ENCODE assay signal across 8 mouse cellular contexts in genomic region chr11:19979338-19979737, GRCm38 (mm10). TPM values are rescaled to one million over a fixed set of nuclear protein-coding genes. Genes with fewer than 3 reads are reported as not detected.
DNase-seq lines count a peak whose midpoint lies in the region; ATAC-seq and TF ChIP-seq lines count a peak whose summit lies in the region.

No protein-coding gene starts in this region.

- H3K27me3 ChIP-seq in liver, embryonic 12.5 days (replicated peaks) = no peaks in the 10 kb centered on the region
- H3K27me3 ChIP-seq in splenic B cell, adult 2 months (ENCODE audit: control insufficient read depth, insufficient read depth, low read length, poor library complexity, severe bottlenecking) = no peaks in the 10 kb centered on the region
- no peaks in the 10 kb centered on the region for H3K27me3 ChIP-seq in midbrain, postnatal 0 days (ENCODE audit: insufficient read depth, low read length)

- no peak for TF ChIP-seq CTCF in midbrain, postnatal 0 days (IDR thresholded peaks at IDR 0.05)

- WGBS in liver, embryonic 12.5 days (ENCODE audit: insufficient replicate concordance) = 39% methylated on average over 14 of the region's 14 CpGs
- WGBS in midbrain, postnatal 0 days = 82% methylated on average over 14 of the region's 14 CpGs

- H3K27ac ChIP-seq in liver, embryonic 12.5 days = peak overlapping the region; percentile 41; the same call in 1 of the 2 replicates
- no peak overlapping the region for H3K27ac ChIP-seq in midbrain, postnatal 0 days (ENCODE audit: low read depth, low read length)

- no peak overlapping the region for H3K9ac ChIP-seq in liver, embryonic 12.5 days
- H3K9ac ChIP-seq in midbrain, postnatal 0 days (replicated peaks; ENCODE audit: low read length, poor library complexity, severe bottlenecking) = no peak overlapping the region

- no peak overlapping the region for H3K4me3 ChIP-seq in liver, embryonic 12.5 days
- no peak overlapping the region for H3K4me3 ChIP-seq in midbrain, postnatal 0 days (ENCODE audit: low read depth, low read length)

- H3K4me1 ChIP-seq in liver, embryonic 12.5 days = peaks cover 57% of the 10 kb centered on the region
- H3K4me1 ChIP-seq in midbrain, postnatal 0 days (ENCODE audit: insufficient read depth, low read length) = no peaks in the 10 kb centered on the region

- H3K9me3 ChIP-seq in liver, embryonic 12.5 days (replicated peaks) = no peaks in the 10 kb centered on the region
- H3K9me3 ChIP-seq in midbrain, postnatal 0 days (ENCODE audit: low read length) = no peaks in the 10 kb centered on the region

- H3K4me2 ChIP-seq in liver, embryonic 12.5 days = peak overlapping the region; percentile 33
- H3K4me2 ChIP-seq in midbrain, postnatal 0 days (ENCODE audit: low read depth, low read length, poor library complexity, severe bottlenecking) = no peak overlapping the region

- 0 out of 2 replicates have a peak, but pooled peaks have one; percentile 17 for ATAC-seq in liver, embryonic 12.5 days
- no peak for ATAC-seq in midbrain, postnatal 0 days (ENCODE audit: low FRiP score)
- ATAC-seq in erythroblast, adult 5-6 weeks (replicated peaks; ENCODE audit: low FRiP score, poor library complexity, severe bottlenecking) = no peak

- H3K36me3 ChIP-seq in liver, embryonic 12.5 days = no peaks in the 10 kb centered on the region
- H3K36me3 ChIP-seq in splenic B cell, adult 2 months (ENCODE audit: control insufficient read depth, insufficient read depth, low read length, poor library complexity, severe bottlenecking) = no peaks in the 10 kb centered on the region
- H3K36me3 ChIP-seq in midbrain, postnatal 0 days (ENCODE audit: insufficient read depth, low read length) = no peaks in the 10 kb centered on the region

- peak; percentile 54 for DNase-seq in layer of hippocampus, adult 11-12 months (ENCODE audit: low spot score)
- DNase-seq in layer of hippocampus, postnatal 25 days (ENCODE audit: extremely low spot score in 1 of 2, low spot score in 1 of 2) = no peak
- peak; percentile 62 for DNase-seq in Muller cell, postnatal 12 days (ENCODE audit: inconsistent ontology term)
- peak; percentile 63 to 83 for DNase-seq in frontal cortex, adult 2 months (ENCODE audit: extremely low spot score in 1 of 2, low spot score in 1 of 2)
- peak; percentile 41 for DNase-seq in splenic B cell, adult 2 months (ENCODE audit: low read depth, low spot score)
- DNase-seq in midbrain, postnatal 0 days (ENCODE audit: low spot score) = no peak

RNA-seq across cellular contexts. Expression of gene Spred2, which starts 55.2 kb away (rescaled TPM):
- total RNA-seq in layer of hippocampus, postnatal 25 days (2021) = 10 to 100 TPM; 86.4 to 97.1 TPM
- 41.5 and 42.5 TPM in 2 replicates for polyA plus RNA-seq in frontal cortex, adult 2 months (2012; rRNA removed)
- polyA plus RNA-seq in liver, embryonic 12.5 days (2016; fragmentation: Nextera tagmentation; extraction: Ambion mirVana) = 2.9 and 3.6 TPM in 2 replicates
- total RNA-seq in midbrain, postnatal 0 days (2014; rRNA removed) = 12.9 and 17.0 TPM in 2 replicates
- polyA plus RNA-seq in midbrain, postnatal 0 days (2015; fragmentation: Nextera tagmentation; extraction: Ambion mirVana) = 5.7 and 6.2 TPM in 2 replicates
- total RNA-seq in erythroblast, adult 5-6 weeks (2015; ENCODE audit: low replicate concordance) = 3.8 and 4.4 TPM in 2 replicates
- 2.1 and 2.4 TPM in 2 replicates for total RNA-seq in erythroblast, adult 5-6 weeks (2017; ENCODE audit: low replicate concordance)

Comparison
In these comparisons a context has a peak if more than half of its experiments do, and no peak if none do; other contexts are left out.
1. DNase-seq: peak in layer of hippocampus, adult 11-12 months (single experiment), Muller cell, postnatal 12 days (single experiment), frontal cortex, adult 2 months (2 of 2) and splenic B cell, adult 2 months (single experiment); none in layer of hippocampus, postnatal 25 days (0 of 2) and midbrain, postnatal 0 days (single experiment).